Mouse (Mus musculus): ENCODE results near the gene Tmtc1.
A peak's percentile ranks its signal among the peaks of the same experiment; 100 is the strongest.

The Tmtc1 gene

GRCm38 (mm10) chr6:148373444-148373843, 70.7 kb downstream of the Tmtc1 start:
- DNase-seq (ENCODE audit: extremely low read depth, low read depth, low spot score), result no peak

- DNase-seq (ENCODE audit: extremely low read depth, low read depth, low spot score), result no peak
These were observed 73.0 kb downstream of the Tmtc1 start for GRCm38 (mm10) chr6:148371223-148371622.

- no peak for DNase-seq (ENCODE audit: extremely low read depth, low read depth, low spot score)
These were observed 77.1 kb downstream of the Tmtc1 start for GRCm38 (mm10) chr6:148367094-148367539.

- no peak for DNase-seq (ENCODE audit: extremely low read depth, low read depth, low spot score)
These were observed 77.6 kb downstream of the Tmtc1 start for GRCm38 (mm10) chr6:148366629-148367028.

GRCm38 (mm10) chr6:148363162-148363561, 81.0 kb downstream of the Tmtc1 start:
- DNase-seq (ENCODE audit: extremely low read depth, low read depth, low spot score), result no peak

- no peak for DNase-seq (ENCODE audit: extremely low read depth, low read depth, low spot score)
These were observed 81.7 kb downstream of the Tmtc1 start for GRCm38 (mm10) chr6:148362475-148362874.

- DNase-seq (ENCODE audit: extremely low read depth, low read depth, low spot score), result no peak
These were observed 84.8 kb downstream of the Tmtc1 start for GRCm38 (mm10) chr6:148359348-148359905.

- no peak for DNase-seq (ENCODE audit: extremely low read depth, low read depth, low spot score)
These were observed 85.5 kb downstream of the Tmtc1 start for GRCm38 (mm10) chr6:148358580-148359246.

- DNase-seq (ENCODE audit: extremely low read depth, low read depth, low spot score), result no peak
These were observed 88.0 kb downstream of the Tmtc1 start for GRCm38 (mm10) chr6:148356141-148356540.

GRCm38 (mm10) chr6:148354509-148355474, 89.4 kb downstream of the Tmtc1 start:
- no peak for DNase-seq (ENCODE audit: extremely low read depth, low read depth, low spot score)

- no peak for DNase-seq (ENCODE audit: extremely low read depth, low read depth, low spot score)
These were observed 90.1 kb downstream of the Tmtc1 start for GRCm38 (mm10) chr6:148354151-148354508.

- no peak for DNase-seq (ENCODE audit: extremely low read depth, low read depth, low spot score)
These were observed 99.2 kb downstream of the Tmtc1 start for GRCm38 (mm10) chr6:148345001-148345400.

GRCm38 (mm10) chr6:148342191-148342590, 102.0 kb downstream of the Tmtc1 start:
- DNase-seq (ENCODE audit: extremely low read depth, low read depth, low spot score), result no peak

GRCm38 (mm10) chr6:148341765-148342164, 102.4 kb downstream of the Tmtc1 start:
- DNase-seq (ENCODE audit: extremely low read depth, low read depth, low spot score), result no peak

- DNase-seq (ENCODE audit: extremely low read depth, low read depth, low spot score), result no peak
These were observed 105.7 kb downstream of the Tmtc1 start for GRCm38 (mm10) chr6:148338326-148338957.

- peak; percentile 85 for DNase-seq (ENCODE audit: extremely low read depth, low read depth, low spot score)
These were observed 107.8 kb downstream of the Tmtc1 start for GRCm38 (mm10) chr6:148336290-148336955.

- DNase-seq (ENCODE audit: extremely low read depth, low read depth, low spot score), result no peak
These were observed 112.3 kb downstream of the Tmtc1 start for GRCm38 (mm10) chr6:148331916-148332315.

GRCm38 (mm10) chr6:148329976-148330375, 114.2 kb downstream of the Tmtc1 start:
- no peak for DNase-seq (ENCODE audit: extremely low read depth, low read depth, low spot score)

- DNase-seq (ENCODE audit: extremely low read depth, low read depth, low spot score), result no peak
These were observed 115.3 kb downstream of the Tmtc1 start for GRCm38 (mm10) chr6:148328928-148329327.

GRCm38 (mm10) chr6:148328130-148328529, 116.1 kb downstream of the Tmtc1 start:
- no peak for DNase-seq (ENCODE audit: extremely low read depth, low read depth, low spot score)

GRCm38 (mm10) chr6:148318736-148319135, 125.5 kb downstream of the Tmtc1 start:
- no peak for DNase-seq (ENCODE audit: extremely low read depth, low read depth, low spot score)

Measured in fat pad, adult 2 months (tissue).